Mouse (Mus musculus) hindbrain, embryonic 10.5 days (tissue): ENCODE results near the gene Sohlh2. TPM values are rescaled to one million over a fixed set of nuclear protein-coding genes. Genes with fewer than 3 reads are reported as not detected.

Experiments
- DNase-seq: peaks from one replicate; pipeline ENCODE4 v3.0.0-alpha.2; 2017; ENCODE audit warnings: low spot score
- H3K27ac ChIP-seq: fragments of 300-500 bp; sonication (generic); 2 replicates; pipeline ENCODE4 v1.5.1; 2016; ENCODE audit warnings: mild to moderate bottlenecking, moderate library complexity
- H3K27me3 ChIP-seq: fragments of 300-500 bp; sonication (generic); 2 replicates; pipeline ENCODE4 v1.6.1; 2016; ENCODE audit warnings: mild to moderate bottlenecking; ENCODE audit not compliant: poor library complexity, insufficient read depth, severe bottlenecking
- H3K36me3 ChIP-seq: fragments of 300-500 bp; sonication (generic); 2 replicates; pipeline ENCODE4 v1.6.1; 2016; ENCODE audit warnings: mild to moderate bottlenecking, moderate library complexity
- H3K4me1 ChIP-seq: fragments of 300-500 bp; sonication (generic); replicated peaks from 2 replicates; pipeline ENCODE4 v1.6.1; 2016; ENCODE audit warnings: mild to moderate bottlenecking
- H3K4me3 ChIP-seq: fragments of 300-500 bp; sonication (generic); 2 replicates; pipeline ENCODE4 v1.5.1; 2016; ENCODE audit warnings: mild to moderate bottlenecking, moderate library complexity
- H3K9me3 ChIP-seq: fragments of 300-500 bp; sonication (generic); 2 replicates; pipeline ENCODE4 v1.6.1; 2016; ENCODE audit warnings: mild to moderate bottlenecking, moderate library complexity
- WGBS: fragments of 180-500 bp; shearing (Covaris S2); methylation state at CpG from one replicate; pipeline ENCODE4 v1.1.7; 2016; 5-methylcytosine and 5-hydroxymethylcytosine counted together
- polyA plus RNA-seq: library from polyadenylated mRNA; unstranded; fragments of >200 nt; fragmentation: Nextera tagmentation; extraction: Ambion mirVana; gene quantifications from 2 replicates; pipeline ENCODE4 v1.2.1, GENCODE M21; 2016

Sohlh2 gene
- not detected in 2 replicates for polyA plus RNA-seq

DNA sequence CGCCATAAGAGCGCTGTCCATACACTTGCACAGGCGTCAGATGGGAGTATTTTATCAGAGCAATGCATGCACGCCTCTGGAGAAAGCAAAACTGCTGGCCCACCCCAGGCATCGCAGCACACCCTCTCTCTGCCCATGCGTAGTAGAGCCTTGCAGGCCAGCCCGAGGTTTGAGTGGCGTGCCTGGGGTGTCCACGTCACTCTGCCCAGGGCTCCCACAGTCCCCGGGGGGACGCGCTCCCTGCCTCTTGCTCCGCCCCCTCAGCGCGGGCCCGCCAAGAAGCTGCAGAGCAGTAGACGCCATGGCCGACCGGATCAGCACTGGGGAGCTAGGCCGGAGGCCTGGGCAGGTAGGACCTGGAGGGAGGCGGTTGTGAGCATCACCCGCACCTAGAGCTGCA, at the start of gene Sohlh2:
Sohlh2 (plus strand) TSS at position 263 of the 400 bp plus-strand sequence.
- no peak within 1 kb of the TSS; the same call in 1 of the 2 replicates for H3K27ac ChIP-seq
- H3K9me3 ChIP-seq, result peaks cover 8% of the 10 kb centered on the region; the same call in 1 of the 2 replicates
- WGBS, result 95% methylated on average over 22 of the region's 22 CpGs
- no peaks in the 10 kb centered on the region for H3K27me3 ChIP-seq
- no peaks in the 10 kb centered on the region for H3K36me3 ChIP-seq
- DNase-seq, result no peak
- H3K4me1 ChIP-seq, result peaks cover 21% of the 10 kb centered on the region
- H3K4me3 ChIP-seq, result no peak within 1 kb of the TSS

DNA sequence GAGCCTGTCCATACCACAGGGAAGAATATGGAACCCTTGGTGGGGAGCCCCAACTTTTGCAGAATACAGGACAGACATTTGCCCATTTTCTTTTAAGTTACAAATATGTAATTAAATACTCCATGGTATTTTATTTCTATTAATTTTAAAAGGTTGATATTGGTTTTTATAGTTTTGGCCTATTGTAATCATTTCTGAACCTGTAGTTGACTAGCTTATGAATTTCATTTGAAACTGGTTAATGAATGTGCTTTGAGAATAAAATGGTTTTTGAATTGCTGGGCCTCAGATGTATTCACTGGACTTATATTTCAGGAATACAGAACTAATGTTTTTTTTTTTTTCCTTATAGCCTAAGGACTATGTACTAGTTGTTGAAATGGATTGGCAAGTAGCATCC, 44.8 kb upstream of the Sohlh2 start, which contains the start of gene Ccdc169:
Ccdc169 (plus strand) TSS at position 301 of the 400 bp plus-strand sequence.
- Histone ChIP-seq H3K4me1 (no peaks in the 10 kb centered on the region), H3K36me3 (peaks cover 70% of the 10 kb centered on the region), H3K27ac (no peak within 1 kb of the TSS), H3K9me3 (no peaks in the 10 kb centered on the region), H3K4me3 (no peak within 1 kb of the TSS), H3K27me3 (no peaks in the 10 kb centered on the region)
- no peak for DNase-seq

- no peaks in the 10 kb centered on the region for H3K4me1 ChIP-seq
- no peak overlapping the region for H3K27ac ChIP-seq
- H3K4me3 ChIP-seq, result no peak overlapping the region
- no peaks in the 10 kb centered on the region for H3K27me3 ChIP-seq
- no peaks in the 10 kb centered on the region for H3K9me3 ChIP-seq
- 94% methylated on average over 12 of the region's 12 CpGs for WGBS
- H3K36me3 ChIP-seq, result peaks cover 42% of the 10 kb centered on the region
- no peak for DNase-seq
These were observed 42.0 kb upstream of the Sohlh2 start for GRCm38 (mm10) chr3:55139837-55140236.

DNA sequence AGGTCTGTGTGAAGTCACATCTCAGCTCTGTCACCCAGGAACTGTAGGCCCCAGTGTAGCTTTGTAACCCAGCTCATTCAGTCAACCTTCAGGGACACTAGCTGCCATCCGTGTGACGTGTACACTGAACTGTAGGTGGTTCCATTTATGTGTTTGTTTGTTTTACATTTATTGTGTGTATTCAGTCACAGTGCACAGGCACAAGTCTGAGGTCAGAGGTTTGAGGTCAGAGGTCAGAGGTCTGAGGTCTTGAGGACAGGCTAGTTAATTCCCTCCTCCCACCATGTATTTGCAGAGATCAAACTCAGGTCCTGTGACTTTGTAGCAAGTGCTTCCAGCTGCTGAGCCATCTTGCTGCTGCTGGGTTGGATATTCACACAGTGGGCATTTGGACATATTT, 40.4 kb upstream of the Sohlh2 start:
- no peaks in the 10 kb centered on the region for H3K4me1 ChIP-seq
- 33% methylated on average over 2 of the region's 2 CpGs for WGBS
- no peak overlapping the region for H3K27ac ChIP-seq
- H3K4me3 ChIP-seq, result no peak overlapping the region
- H3K27me3 ChIP-seq, result no peaks in the 10 kb centered on the region
- DNase-seq, result no peak
- H3K9me3 ChIP-seq, result no peaks in the 10 kb centered on the region
- H3K36me3 ChIP-seq, result peaks cover 27% of the 10 kb centered on the region

DNA sequence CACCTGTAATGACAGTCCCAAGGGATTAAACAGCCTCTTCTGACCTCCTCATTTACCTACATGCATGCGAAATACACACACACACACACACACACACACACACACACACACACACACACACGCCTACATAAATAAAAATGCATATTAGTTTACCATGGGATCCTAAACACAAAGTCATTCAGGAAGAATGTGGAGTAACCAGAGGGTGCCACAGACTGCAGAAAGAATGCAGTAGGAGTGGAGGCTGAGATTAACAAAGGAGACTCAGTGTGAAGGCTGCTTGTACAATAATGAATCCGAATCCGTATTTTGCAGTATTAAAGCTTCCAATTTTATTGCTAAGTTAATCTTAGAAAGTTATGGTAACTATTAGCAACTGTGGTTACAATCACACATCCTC, 36.9 kb upstream of the Sohlh2 start:
- peaks cover 8% of the 10 kb centered on the region for H3K4me1 ChIP-seq
- H3K4me3 ChIP-seq, result no peak overlapping the region
- no peaks in the 10 kb centered on the region for H3K36me3 ChIP-seq
- no peak overlapping the region for H3K27ac ChIP-seq
- 84% methylated on average over 4 of the region's 4 CpGs for WGBS
- H3K27me3 ChIP-seq, result no peaks in the 10 kb centered on the region
- H3K9me3 ChIP-seq, result no peaks in the 10 kb centered on the region
- DNase-seq, result no peak

DNA sequence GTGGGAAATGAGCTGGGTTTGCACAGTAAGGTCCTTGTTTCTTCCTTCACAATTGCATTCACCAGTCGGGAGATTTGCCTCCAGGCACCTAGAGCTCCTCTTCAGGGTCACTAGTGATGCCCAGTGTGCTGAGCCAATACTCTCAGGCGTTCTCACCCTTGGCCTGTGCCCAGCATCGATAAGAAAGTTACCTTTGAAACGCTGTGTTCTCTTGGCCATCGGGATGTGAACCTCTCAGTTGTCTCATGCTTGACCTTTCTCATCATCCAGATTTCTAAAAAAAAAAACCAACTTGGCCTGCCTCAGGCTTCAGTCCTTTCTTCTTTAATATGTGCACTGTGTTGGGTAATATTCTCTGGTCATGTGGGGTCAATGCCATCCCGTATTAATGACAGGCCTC, 35.4 kb upstream of the Sohlh2 start:
- WGBS, result 81% methylated on average over 6 of the region's 6 CpGs
- H3K36me3 ChIP-seq, result no peaks in the 10 kb centered on the region
- H3K4me3 ChIP-seq, result no peak overlapping the region
- peaks cover 8% of the 10 kb centered on the region for H3K4me1 ChIP-seq
- no peak overlapping the region for H3K27ac ChIP-seq
- H3K27me3 ChIP-seq, result no peaks in the 10 kb centered on the region
- no peaks in the 10 kb centered on the region for H3K9me3 ChIP-seq
- DNase-seq, result no peak

- Histone ChIP-seq H3K4me1 (peaks cover 8% of the 10 kb centered on the region), H3K9me3 (no peaks in the 10 kb centered on the region), H3K36me3 (no peaks in the 10 kb centered on the region), H3K27me3 (no peaks in the 10 kb centered on the region), H3K4me3 (no peak overlapping the region), H3K27ac (no peak overlapping the region)
- WGBS, result 84% methylated on average over 2 of the region's 2 CpGs
- DNase-seq, result no peak
These were observed 34.7 kb upstream of the Sohlh2 start for GRCm38 (mm10) chr3:55147156-55147555.

DNA sequence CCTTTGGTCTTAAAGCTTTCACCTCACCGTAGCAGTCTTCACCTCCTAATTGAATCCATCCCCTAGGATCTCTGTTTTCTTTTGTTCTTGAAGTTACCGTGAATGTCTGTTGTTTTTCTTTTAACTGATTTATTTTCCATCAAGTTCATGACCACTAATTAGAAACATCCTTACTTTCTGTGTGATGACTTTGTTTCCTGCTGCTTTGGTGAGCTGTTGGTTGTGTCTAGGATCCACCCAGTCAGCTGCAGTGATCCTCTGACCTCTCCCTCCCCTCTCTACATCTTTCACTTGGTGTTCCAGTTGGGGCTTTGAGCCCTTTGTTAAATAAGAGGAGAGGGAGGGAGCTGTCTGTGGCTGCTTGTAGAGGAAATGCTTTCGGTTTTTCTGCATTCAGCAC, 33.7 kb upstream of the Sohlh2 start:
- Histone ChIP-seq H3K27me3 (no peaks in the 10 kb centered on the region), H3K4me1 (peaks cover 8% of the 10 kb centered on the region), H3K9me3 (no peaks in the 10 kb centered on the region), H3K36me3 (no peaks in the 10 kb centered on the region), H3K27ac (no peak overlapping the region), H3K4me3 (no peak overlapping the region)
- WGBS, result 23% methylated on average over 3 of the region's 3 CpGs
- peak; percentile 19 for DNase-seq

GRCm38 (mm10) chr3:55151656-55152433, 30.0 kb upstream of the Sohlh2 start:
- peak; percentile 53 for DNase-seq
- no peaks in the 10 kb centered on the region for H3K9me3 ChIP-seq
- H3K4me1 ChIP-seq, result peaks cover 8% of the 10 kb centered on the region
- H3K27me3 ChIP-seq, result no peaks in the 10 kb centered on the region
- no peak overlapping the region for H3K27ac ChIP-seq
- WGBS, result 50% methylated on average over 7 of the region's 7 CpGs
- H3K36me3 ChIP-seq, result no peaks in the 10 kb centered on the region
- no peak overlapping the region for H3K4me3 ChIP-seq

DNA sequence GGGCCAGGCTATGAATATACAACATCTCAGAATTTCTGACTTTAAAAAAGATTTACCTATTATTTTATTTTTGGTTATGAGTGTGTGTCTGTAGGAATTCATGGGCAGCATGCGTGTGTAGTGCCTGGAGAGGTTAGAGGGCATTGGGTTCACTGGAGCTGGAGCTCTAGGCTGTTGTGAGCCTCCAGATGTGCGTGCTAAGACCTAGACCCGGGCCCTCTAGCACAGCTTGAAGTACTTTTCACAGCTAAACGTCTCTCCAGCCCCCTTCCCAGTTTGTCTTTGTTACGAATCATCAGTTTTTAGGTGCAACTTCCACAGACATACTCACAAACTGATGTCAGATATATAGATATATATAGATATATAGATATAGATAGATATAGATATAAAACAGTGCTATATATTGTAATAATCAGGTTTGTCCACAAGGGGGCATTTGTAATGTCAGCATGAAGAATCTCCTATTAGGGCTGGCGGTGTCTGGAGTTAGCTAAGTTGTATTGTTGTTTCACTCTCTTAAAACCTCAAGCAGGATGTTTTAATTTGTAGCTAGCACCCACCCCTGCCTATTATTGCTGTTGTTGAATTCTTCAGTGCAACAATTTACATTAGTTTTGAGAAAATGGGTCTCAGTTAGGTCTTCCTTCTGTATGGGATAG, 29.0 kb upstream of the Sohlh2 start:
- WGBS, result 66% methylated on average over 6 of the region's 6 CpGs
- H3K27ac ChIP-seq, result no peak overlapping the region
- H3K4me3 ChIP-seq, result no peak overlapping the region
- no peaks in the 10 kb centered on the region for H3K36me3 ChIP-seq
- H3K27me3 ChIP-seq, result no peaks in the 10 kb centered on the region
- peaks cover 13% of the 10 kb centered on the region for H3K4me1 ChIP-seq
- H3K9me3 ChIP-seq, result no peaks in the 10 kb centered on the region
- no peak for DNase-seq

DNA sequence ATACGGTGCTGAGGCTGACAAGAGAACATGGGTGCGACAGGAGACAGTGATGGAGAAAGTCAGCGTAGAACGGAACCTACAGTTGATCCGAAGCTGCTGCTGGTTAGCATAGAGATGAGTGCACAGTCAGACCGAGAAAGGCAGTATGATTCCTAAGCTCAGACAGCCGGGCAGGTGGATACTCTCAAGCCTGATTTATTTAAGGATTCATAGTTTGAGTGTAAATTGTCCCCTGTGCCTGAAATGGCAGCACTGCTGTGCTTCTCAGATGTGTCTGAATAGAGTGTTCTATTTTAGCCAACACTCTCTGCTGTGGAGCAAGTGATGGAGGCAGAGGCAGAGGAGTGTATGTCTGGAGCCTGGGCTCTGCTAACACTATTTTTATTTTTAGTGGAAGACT, 27.7 kb upstream of the Sohlh2 start:
- H3K4me1 ChIP-seq, result peaks cover 5% of the 10 kb centered on the region; the same call in 1 of the 2 replicates
- H3K27ac ChIP-seq, result no peak overlapping the region
- no peaks in the 10 kb centered on the region for H3K27me3 ChIP-seq
- H3K4me3 ChIP-seq, result no peak overlapping the region
- no peak for DNase-seq
- H3K36me3 ChIP-seq, result no peaks in the 10 kb centered on the region
- H3K9me3 ChIP-seq, result no peaks in the 10 kb centered on the region
- WGBS, result 92% methylated on average over 7 of the region's 7 CpGs

GRCm38 (mm10) chr3:55157413-55157812, 24.4 kb upstream of the Sohlh2 start:
- H3K4me1 ChIP-seq, result peaks cover 13% of the 10 kb centered on the region
- 74% methylated on average over 5 of the region's 5 CpGs for WGBS

DNA sequence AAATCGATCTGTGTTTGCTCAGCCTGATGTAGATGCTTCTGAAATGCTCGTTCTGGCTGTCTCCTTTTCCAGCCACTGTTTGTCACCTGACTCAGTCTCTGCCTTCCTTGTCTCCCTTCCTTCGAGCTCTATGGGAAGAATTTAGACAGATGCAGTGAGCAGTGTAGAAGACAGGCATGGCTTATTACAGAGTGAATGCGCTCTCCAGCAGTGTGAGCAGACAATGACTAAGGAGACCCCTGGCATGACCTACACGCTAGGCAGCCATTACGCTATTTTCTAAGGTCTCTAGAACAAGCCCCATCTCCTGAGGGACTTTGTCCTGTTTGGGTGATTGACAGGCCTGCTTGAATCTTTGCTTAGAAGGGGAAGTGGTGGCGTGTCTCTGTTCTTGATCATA, 20.7 kb upstream of the Sohlh2 start:
- Histone ChIP-seq H3K27ac (no peak overlapping the region), H3K4me3 (no peak overlapping the region), H3K27me3 (peaks cover 12% of the 10 kb centered on the region; the same call in 1 of the 2 replicates), H3K36me3 (no peaks in the 10 kb centered on the region), H3K9me3 (no peaks in the 10 kb centered on the region), H3K4me1 (peaks cover 13% of the 10 kb centered on the region)
- 40% methylated on average over 7 of the region's 7 CpGs for WGBS
- DNase-seq, result peak; percentile 30

More at GRCm38 (mm10) chr3:55157413-55157812, 24.4 kb upstream of the Sohlh2 start:
- Histone ChIP-seq H3K9me3 (no peaks in the 10 kb centered on the region), H3K4me3 (no peak overlapping the region), H3K27me3 (no peaks in the 10 kb centered on the region), H3K27ac (no peak overlapping the region), H3K36me3 (no peaks in the 10 kb centered on the region)
- no peak for DNase-seq
